Mouse (Mus musculus): ENCODE results near the gene Zbtb32. TPM values are rescaled to one million over a fixed set of nuclear protein-coding genes. Genes with fewer than 3 reads are reported as not detected.

Gene Zbtb32
- total RNA-seq (2021), result not detected
- long read RNA-seq, experiment 1, result 0 reads
- long read RNA-seq, experiment 2, result 0 reads

DNA sequence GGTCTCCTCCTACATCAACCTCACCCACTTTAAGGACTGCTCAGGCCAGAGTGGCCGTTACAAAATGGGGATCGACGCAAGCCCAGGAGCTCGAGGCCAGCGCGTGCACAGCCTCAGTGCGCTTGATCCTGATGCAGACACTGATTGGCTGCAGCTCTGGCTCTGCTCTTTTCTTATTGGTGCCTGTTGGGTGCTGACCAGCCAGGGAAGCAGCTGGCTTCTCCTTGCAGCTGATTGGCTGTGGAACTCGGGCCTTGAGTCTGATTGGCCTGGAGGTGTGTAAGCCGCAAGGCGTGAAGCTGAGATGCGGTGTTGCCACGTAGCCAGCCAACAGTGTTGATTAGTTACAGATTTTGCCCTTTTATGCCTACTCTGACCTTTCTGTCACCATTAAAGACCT lies at the start of gene Zbtb32:
Gene Zbtb32, minus strand, starts transcription at position 124 of the 400 bp plus-strand sequence.
- no peak for DNase-seq

DNA sequence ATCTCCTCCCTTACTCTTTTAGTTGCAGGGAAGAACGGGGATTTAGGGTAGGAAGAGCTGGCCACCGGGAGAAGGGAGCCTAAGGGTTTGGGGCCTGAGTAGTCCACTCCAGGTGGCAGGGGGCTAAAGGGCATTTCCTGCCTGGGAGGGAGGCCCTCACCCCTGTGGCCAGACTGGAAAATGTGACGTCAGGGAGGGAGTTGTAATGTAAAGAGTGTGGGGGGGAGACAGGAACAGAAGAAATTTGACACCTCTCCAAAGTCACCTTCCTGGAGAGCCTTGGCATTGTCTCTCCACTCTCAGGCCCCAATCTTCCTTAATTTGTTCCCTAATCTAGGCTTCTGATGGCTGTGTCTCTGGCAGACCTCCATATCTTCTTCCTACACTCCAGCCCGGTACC lies 40.4 kb upstream of the Zbtb32 start:
- no peak for DNase-seq

DNA sequence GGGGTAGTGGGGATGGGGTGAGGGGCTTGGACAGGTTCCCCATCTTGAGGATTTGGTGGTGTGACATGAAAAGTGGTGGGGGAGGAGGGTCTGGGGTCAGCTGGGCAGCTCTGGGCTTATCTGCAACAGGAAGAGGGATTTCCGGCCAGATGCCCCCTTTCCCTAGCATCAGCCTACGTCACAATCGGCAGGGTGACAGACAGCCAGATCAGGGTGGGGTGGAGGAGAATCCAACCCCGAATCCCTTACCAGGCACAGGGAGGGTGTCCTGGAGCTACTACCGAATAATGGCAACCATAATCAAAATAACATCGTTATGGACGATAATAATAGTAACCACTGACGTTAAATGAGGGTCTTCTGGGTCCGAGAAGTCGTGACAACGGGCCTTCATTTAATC lies 37.7 kb upstream of the Zbtb32 start:
- no peak for DNase-seq

DNA sequence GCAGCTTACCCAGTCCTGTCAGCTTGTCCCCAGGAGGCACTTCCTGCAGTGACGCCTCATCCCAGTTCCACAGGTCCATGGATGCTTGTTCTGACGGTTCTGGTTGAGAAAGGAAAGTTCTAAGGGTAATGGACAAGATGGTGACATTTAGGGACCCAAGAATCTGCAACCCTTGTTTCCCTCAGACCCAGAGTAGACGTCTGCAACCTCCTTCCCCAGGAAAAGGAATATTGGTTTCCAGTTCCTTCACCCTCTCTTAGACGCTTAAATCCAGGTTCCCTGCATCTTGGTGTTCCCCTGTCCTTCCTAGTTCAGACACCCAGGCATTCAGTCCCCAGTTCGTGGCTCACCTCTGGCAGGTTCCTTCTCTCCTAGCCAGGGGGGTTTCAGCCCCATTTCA lies 37.0 kb upstream of the Zbtb32 start, which contains the start of gene Etv2:
Gene Etv2, minus strand, starts transcription at position 101 of the 400 bp plus-strand sequence.
- DNase-seq, result no peak

DNA sequence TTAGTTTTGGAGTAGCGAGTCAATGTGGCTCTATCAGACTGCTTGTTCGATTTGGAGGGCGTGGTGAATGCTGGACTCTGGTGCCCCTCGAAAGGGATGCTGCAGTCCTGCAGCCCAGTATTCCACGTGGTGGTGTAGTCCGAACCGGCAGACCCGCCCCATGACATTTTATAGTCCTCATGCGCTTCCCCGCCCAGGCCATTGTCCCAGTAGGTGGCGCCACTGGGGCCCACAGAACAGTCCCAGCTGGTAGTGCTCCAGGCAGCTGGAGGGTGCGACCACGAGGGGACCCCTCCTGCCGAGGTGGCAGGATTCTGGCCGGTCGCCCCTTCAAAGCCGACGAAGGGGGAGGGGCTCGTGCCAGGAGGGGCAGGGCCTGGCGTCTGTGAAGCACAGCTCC lies 35.9 kb upstream of the Zbtb32 start:
- DNase-seq, result peak; percentile 60

DNA sequence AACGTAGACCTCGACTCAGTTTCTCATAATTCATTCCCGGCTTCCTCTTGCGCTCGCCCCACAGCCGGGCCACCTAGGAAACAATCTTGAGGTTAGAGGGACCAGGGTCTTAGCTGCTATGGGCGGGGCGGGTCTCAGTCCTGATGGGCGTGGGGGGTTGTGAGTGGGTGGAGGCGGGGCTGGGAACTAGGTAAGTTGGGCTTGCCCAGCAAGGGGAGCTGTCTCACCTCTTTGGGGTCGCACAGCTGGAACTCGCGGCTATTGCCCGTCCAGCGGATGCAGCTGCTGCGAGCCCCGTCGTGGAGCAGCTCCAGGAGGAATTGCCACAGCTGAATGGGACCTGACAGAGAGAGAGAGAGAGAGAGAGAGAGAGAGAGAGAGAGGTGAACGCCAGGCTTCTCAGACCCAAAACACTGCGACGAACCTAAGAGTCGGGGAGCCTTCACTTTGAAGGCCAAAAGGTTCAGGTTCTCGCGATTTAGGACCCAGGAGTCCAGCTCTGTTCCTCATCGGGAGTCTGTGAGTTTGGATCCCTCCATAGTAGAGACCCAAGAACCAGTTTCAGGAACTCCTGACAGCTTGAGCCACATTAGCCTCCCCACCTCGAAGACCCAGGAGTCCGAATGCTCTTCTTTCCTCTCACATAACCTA lies 35.2 kb upstream of the Zbtb32 start:
- no peak for DNase-seq

DNA sequence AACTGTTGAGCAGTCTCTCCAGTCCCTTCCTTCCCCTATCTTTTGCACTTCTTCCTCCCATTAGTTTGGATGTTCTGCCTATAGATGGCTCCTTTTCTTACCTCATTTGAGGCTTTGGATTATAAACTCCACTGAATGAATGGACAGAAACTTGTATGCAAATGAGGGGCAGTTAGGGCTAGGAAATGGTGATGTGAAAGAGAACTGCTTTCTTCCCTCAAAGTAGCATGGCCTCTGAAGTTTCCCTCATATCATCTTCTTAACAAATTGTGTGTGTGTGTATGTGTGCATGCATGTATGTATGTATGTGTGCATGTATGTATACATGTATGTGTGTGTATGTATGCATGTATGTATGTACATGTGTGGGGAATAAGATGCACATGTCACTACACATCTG lies 30.3 kb upstream of the Zbtb32 start:
- DNase-seq, result no peak

DNA sequence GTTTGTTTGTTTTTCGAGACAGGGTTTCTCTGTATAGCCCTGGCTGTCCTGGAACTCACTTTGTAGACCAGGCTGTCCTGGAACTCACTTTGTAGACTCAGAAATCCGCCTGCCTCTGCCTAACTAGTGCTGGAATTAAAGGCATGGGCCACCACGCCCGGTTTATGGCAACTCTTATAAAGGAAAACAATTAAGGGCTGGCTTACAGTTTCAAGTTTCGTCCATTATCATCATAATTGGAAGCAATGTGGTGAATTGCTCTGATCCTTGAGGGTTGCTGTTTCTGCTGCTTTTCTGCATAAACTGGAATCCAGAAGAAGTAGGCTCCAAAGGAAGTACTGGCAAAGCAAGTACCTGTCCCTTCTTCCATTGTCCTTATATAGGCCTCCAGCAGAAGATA lies 27.9 kb upstream of the Zbtb32 start:
- DNase-seq, result no peak

DNA sequence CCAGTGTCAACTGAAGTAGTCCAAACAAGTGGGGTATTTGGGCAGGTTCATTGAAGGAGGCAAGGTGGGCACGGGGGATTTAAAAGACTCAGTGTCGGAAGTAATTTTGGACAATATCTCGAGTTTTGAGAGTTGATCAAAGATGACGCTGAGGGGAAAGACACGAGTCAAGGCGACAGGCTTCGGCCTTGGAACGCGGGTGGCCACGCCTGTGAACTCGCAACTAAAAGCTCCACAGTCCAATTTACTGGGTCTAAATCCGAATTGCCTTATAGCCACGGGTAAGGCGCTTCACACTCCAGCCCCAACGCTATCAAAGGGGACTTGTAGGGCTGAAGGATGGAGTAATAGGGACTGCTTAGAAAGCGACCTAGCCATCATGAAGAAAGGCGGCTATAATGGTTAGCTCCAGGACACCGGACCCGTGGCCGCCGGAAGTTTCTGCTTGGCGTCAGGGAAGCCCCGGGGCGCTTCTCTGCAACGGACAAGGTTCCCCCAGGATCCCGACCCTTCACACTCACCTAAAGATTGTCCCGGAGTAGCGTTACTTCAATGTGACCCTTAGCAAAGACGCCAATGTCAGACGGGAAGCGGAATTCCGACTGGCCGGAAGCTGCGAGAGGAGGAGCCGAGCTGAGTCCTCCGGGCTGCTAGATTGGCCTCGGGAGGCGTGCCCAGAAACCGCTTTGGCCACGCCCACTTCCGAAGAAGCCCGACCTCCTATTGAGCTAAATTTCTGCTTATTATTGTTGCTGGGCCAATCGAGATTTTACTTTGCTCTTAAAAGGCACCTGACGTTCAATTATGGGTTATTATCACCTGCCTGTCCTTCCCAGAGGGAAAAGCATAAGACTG lies 27.0 kb upstream of the Zbtb32 start, which contains the start of gene Cox6b1:
Gene Cox6b1, minus strand, starts transcription at position 622 of the 855 bp plus-strand sequence.
- DNase-seq, result peak; percentile 87

DNA sequence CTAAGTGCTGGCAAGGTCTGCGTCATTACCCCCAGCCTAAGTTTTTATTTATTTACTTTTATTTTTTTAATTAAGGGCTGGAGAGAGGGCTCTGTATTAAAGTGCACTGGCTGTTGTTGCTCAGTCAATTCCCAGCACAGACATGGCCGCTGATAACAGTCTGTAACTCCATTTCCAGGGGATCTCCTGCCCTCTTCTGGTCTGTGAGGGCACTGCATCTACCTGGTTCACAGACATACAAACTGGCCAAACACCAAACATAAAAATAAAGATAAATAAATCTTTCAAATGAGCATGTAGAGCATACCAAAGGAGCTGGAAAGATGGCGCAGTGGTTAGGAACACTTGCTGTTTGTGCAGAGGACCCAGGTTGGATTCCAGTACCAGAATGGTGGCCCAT lies 20.5 kb upstream of the Zbtb32 start:
- DNase-seq, result no peak

DNA sequence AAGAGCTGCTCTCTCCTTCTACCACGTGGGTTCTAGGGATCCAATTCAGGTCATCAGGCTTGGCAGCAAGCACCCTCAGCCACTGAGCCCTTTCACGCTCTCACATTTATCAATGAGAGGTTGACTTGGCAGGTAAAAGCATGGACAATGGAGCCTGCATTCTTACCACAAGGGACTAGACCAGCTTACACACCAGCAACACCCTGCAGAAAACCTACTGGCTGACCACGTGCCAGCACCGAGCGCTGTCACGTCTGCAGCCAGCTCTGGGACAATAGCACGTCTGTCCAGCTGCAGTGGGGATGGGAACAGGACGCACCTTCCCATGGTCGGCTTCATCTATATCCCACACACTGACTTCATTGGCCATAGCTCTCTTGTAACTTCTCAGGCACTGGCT lies 19.9 kb upstream of the Zbtb32 start:
- DNase-seq, result no peak

DNA sequence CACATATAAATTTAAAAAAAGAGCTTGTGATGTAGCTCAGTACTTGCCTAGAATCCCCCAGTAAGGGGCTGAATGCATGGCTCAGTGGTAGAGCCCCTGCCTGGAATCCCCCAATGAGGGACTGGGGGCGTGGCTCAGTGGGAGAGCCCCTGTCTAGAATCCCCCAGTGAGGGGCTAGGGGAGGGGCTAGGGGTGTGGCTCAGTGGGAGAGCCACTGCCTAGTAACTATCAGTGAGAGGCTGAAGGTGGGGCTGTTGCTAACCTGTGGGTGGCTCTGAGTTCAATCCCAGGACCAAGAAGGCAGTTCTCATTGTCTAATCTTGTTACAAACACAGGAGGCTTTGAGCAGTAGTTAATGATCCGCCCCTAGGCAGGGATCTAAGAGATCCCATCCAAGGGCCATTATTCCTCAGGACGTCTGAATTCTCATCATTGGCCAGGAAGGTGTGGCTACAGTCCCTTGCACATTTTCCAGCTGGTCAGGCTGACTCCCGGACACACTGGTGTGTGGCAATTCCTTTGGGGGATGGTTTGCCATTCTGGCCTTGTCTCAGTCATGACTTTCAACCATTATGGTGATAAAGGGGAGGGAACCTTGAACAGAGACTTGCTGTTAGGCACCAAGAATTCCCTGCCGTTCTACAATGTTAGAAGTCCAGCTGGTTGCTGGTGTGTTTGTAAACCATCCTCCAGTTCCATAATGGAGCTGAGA lies 16.5 kb upstream of the Zbtb32 start:
- DNase-seq, result no peak

DNA sequence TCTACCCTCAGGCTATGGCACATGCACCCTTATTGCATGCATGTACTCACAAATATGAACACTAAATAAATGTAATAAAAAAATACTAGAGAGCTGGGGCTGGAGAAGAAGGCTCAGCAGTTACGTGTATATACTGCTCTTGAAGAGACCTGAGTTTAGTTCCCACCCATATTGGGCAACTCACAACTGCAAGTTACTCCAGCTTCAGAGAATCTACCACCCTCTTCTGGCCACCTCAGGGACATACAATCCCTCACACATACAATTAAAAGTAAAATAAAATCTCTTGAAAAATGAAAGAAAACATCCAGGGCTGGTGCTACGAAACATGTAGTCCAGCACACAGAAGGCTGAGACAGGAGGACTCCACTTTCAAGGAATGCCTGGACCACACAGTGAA lies 15.7 kb upstream of the Zbtb32 start:
- no peak for DNase-seq

DNA sequence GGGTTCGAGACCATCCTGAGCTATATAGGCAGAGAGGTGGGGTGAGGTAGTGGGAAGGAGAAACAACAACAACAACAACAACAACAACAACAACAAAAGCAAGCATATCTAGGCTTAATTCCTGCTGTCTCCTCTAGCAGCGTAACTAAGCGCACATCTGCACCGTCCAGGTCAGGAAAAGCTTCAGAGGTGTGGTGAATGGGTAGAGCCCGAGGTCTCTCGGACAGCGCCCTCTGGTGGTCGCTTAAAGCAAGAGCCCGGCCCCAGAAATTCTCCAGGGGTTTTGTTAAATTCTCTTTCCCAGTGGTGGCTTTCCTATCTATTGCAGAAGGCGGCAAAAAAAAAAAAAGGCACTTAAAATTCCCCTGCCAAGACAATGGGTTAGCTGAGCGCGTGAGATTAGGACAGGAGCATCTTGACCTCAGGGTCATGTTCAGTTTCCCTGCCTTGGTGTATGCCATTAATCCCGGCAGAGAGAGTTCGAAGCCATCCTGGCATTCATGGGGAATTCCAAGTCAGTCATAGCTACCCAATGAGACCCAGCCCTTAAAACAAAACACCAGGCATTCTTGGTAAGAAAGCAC lies 14.9 kb upstream of the Zbtb32 start:
- DNase-seq, result peak; percentile 66

DNA sequence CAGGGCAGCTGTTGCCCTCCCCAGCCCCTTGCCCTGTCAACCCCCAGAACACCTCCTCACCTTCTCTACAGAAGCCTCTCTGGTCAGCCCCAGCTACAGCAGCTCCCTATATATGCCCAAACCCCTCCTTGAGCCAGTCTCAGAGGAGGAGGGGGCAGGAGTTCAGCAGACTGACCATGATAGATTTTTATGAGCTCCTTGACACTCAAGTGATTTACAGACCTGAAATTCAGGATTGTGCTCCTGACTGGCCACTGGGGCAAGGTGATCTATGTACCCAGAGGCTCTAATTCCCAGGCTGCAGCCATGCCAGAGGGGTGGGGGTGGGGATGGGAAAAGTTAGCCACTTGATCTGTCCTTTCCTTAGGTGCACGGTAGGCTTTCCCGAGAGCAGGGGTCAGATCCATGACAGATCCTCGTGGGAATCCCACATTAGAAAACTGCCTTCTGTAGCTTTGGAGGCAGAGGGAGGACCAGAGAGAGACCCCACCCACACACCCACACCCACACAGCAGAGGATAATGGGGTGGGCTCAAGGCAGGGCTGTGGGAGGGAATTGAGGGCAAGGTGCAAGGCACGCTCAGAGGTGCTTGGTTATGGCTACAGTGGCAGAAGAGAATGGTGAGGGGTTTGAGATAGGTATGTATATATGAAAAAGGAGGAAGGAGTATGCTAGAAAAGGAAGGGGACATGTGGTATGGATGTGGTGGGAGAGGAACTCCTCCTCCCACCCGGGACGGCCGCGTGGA lies 14.1 kb upstream of the Zbtb32 start, which contains the start of gene Upk1a:
Gene Upk1a, minus strand, starts transcription at position 194 of the 749 bp plus-strand sequence.
- DNase-seq, result no peak

DNA sequence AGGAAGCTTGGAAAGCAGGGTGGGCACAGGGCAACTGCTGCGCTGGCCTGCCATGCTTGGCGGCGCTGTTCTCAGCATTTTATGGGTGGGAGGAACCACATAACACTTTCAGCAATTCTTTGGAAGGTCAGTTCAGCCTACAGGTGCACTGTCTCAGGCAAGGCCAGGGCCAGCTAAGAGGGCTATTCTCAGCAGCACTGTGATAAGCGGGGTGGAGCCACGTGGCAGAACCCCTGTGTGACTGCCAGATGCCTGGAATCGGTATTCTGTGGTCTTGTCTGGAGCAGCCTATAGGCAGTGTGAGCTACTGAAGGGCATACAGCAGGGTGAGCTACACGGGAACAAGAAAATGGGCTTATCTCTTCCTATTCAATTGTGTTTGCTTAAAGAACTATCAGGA lies 11.3 kb upstream of the Zbtb32 start:
- no peak for DNase-seq

DNA sequence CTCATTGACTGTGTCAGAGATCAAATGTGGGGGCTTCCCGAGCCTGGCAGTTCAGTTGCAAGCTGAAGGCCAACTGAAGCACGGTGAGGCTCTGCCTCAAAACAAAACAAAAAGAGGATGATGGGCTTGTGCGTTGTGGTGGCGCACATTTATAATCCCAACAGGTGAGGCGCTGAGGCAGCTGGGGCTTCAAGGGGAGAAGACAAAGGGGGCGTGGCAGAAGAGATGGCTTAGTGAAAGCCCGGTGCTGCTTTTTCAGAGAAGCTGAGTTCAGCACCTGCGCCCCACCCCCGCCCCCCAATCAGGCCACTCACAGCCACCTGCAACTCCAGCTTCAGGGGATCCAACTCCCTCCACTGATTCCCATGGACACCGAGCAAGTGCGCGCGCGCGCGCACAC lies 9.8 kb upstream of the Zbtb32 start:
- DNase-seq, result no peak

DNA sequence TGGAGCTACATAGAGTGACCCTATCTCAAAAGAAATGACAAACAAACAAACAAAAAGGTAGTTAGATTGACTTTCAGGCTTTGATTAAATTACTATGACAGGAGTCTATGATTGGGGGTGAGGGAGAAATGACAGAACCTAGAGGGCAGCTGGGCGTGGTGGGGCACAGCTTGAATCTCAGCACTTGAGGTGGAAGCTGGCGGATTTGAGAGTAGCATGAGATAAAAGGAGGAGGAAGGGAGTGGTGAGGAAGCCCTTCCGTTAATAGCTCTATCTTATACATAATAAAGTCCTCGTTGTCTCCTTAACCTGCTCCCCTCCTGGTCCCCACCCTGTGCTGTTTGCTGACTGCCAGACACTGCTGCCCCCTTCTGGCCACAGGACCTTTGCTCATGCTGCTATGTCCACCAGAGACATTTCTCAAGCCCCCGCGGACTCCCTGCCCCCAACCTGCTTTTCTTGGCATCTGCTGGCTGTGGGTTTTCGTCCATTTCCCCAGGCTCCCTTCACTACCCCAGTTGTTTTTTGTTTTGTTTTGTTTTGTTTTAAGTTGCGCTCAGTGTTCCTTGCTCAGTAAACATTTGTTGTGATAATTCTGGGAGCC lies 9.1 kb upstream of the Zbtb32 start:
- peak; percentile 47 for DNase-seq

DNA sequence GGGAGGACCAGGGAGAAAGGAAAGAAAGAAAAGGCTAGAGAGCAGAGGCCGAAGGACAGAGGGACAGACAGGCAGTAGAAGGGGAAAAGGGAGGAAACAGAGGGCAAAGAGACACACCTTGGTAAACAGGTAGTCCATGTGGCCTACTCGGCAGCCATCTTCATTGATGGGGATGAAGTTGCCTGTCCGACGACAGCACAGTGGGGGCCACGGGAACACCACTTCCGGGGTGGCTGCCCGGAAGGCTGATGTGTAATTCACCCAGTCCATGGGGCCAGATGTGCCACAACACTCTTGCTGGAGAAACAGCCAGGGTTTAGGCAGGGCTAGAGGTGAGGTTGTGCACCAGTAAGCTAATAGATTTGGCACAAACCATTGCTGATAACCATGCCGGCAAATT lies 6.2 kb upstream of the Zbtb32 start:
- DNase-seq, result no peak

DNA sequence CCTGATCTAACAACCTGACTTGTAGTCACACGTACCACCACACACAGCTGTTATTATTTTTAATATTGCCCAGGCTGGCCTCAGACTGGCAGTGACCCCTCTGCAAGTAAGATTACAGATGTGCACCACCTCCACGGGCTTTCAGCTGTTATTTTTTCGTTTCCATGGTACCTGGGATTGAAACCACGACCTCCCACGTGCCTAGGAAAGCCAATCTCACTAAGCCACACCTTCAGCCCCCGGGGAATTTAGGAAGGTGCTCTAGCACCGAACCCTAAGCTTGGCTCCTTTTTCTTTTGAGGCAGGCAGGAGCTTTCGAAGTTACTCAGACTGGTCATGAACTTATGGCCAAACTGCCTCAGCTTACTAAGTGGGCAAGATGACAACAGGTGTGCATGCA lies 5.7 kb upstream of the Zbtb32 start:
- no peak for DNase-seq

DNA sequence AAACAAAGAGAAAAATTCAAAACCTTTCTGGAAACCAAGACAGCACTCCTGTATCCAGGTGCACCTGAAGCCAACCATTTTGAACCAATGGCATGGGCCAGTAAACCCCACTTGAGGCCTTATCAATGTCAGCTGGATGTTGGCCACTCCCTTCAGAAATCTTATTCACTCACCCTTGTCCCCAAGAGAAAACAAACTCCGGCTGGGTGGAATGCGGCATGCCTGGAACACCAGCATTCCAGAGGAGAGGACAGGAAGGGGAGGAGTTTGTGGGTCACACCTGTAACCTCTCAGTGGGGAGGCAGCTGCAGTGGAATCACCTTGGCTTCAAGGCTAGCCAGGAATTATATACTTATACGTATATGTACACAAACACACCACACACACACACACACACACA lies 3.9 kb upstream of the Zbtb32 start:
- no peak for DNase-seq
